Mouse (Mus musculus) liver, adult (tissue): Measurements from ENCODE around the gene Hjurp.

Experiments
- GATA4 ChIP-seq: IDR thresholded peaks from 2 replicates; pipeline ENCODE4 v1.6.1; 2014; ENCODE audit warnings: mild to moderate bottlenecking, low read length; ENCODE audit not compliant: insufficient replicate concordance

Gene Hjurp

DNA sequence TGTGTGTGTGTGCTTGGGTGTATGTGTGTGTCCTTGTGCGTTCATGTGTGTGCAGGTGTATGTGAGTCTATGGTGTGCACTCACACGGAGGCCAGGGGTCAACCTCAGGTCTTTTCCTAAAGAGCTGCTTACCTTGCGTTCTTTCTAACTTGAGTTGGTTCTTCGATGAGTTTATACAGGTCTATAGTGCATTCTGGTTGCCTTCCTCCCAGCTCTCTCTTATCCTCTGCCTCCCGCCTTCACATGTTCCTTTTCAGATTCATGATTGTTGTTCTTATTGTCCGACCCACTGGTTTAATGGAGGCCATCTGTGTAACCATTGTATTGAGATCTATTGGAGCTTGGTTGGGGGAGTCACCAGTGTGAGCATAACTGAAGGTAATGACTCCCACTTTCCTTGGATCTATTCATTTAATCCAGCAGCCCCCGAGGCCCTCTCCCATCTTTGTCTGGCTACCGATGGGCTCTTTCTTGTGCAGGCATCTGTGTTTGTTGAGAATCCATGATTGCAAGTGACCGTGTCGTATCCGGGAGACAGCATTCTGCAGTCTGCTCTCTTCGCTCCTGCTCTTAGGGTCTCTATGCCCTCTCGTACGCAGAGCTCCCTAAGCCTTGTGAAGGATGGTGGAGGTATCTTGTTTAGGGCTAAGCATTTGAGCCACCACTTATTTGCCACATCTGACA lies 24.8 kb upstream of the Hjurp start:
- no peak for TF ChIP-seq GATA4

DNA sequence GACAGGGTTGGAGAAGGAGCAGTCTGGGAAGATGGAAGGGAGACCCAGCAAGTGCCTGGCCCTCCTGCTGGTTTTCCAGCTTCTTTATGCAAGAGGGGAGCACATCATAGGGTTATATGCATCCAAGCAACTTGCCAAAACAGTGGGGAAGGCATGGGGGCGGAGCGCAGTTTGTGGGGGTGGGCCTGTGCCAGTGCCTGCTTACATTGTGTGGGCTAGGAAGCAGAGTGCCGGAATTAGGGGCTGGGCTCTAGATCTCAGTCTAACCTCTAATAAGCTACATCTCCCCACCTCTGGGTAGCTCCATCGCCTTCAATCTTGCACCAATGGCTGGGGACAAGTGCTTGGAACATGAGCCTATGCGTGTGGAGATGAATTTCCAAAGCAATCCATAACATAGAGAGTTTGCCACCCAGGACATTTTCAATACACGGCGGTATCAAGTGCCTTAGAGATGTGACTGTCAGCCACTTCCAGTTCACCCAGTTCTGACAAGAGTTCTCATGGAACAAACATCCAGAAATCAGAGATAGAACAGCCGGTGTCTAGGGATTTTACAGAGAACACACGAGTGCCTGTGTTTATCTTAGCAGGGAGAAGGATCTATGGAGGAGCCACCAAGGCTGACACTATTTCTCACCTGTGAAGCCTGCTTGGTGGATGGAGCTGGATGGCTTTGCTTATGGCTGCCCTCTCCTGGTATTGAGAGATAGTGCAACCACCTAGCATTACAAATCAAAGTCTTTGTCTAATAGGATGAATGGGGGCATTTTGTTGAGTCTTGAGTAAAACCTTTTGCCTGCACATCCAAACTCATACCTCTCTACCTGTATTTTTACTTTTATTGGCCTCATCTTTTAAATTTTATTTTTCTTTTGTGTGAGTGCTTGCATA lies 23.9 kb upstream of the Hjurp start:
- TF ChIP-seq GATA4, result no peak

DNA sequence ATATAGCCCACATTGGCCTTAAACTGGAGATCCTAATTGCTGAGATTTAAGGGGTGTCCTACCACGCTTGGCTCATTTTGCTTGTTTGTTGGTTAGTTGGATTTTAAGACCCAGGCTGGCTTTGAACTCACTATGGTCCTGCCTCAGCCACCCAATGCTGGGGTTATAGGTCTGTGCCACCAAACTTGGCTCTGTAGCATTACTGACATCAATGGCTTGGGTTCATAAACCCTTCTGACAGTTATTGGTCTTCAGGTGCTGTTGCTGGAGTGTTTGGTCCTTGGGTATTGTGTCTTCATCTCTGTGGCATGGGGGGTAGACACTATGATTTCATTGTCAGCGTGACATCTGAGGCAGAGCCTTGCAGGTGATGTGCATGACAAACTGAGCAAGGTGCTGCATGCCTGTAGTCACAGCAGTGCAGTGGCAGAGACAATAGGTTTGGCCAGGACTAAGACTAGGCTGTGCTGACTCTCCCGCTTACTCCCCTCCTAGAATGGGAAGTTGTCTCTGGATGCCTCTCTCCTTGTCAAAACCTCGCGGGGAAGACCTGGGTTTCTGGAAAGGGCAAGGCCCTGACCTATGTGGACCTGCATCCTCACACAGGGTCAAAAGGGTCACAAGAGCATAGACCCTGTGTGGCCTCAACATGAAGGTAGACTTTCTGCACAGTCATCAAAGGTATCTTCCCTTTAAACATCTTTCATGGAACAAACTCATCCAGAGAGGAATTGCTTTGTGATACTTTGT lies 23.0 kb upstream of the Hjurp start:
- no peak for TF ChIP-seq GATA4

DNA sequence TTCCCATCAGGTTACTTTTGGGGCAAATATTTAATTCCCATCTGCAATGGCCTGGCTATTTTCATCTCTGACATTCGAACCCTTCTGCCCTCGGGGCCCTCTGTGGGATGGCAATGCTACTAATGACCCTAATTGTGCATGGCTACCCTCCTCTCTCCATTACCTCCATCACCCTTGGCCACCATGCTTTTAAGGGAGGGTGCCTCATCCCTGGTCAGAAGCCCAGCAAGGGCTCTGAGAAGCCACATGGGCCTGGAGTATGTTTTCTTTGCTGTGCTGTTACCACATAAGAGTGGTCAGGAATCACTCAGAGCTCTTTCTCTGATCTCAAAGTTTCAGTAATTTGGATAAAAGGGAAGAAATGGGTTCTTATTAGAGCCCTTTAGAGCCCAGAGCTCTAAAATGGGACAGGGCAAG lies 22.1 kb upstream of the Hjurp start:
- TF ChIP-seq GATA4, result no peak

DNA sequence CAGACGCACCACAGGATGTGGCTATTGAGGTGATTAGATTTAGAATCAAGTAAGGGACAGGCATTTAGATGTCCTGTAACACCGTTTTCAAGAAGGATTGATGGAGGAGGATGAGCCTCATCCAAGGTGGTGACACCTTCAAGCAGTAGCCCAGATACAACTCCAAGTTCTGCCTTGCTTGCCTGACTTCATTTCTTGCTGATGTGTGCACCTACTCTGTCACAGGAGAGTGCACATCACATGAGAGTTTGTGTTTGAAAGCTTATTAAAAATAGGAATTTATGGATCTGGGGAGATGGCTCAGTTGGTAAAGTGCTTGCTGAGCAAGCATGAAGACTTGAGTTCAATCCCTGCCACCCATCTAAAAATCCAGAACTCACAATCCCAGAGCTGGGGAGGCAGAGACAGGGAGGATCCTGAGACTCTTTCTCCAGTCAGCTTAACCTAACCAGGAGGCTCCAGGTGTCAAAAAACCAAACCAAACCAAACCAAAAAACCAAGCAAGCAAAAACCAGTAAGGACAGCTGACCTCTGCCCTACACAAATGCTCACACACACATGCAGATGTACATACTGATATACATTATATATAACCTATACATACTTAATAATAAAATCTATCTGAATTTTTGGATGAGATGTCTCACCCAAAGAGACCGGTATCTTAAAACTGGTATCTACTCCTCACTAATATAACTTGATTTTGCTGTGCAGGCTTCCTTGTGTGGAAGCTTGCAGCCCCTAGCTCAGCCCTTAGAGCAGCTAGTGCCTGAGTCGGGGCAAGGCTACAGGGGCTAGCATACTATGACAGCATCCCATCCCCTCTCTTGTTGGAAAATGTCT lies 21.5 kb upstream of the Hjurp start:
- no peak for TF ChIP-seq GATA4

DNA sequence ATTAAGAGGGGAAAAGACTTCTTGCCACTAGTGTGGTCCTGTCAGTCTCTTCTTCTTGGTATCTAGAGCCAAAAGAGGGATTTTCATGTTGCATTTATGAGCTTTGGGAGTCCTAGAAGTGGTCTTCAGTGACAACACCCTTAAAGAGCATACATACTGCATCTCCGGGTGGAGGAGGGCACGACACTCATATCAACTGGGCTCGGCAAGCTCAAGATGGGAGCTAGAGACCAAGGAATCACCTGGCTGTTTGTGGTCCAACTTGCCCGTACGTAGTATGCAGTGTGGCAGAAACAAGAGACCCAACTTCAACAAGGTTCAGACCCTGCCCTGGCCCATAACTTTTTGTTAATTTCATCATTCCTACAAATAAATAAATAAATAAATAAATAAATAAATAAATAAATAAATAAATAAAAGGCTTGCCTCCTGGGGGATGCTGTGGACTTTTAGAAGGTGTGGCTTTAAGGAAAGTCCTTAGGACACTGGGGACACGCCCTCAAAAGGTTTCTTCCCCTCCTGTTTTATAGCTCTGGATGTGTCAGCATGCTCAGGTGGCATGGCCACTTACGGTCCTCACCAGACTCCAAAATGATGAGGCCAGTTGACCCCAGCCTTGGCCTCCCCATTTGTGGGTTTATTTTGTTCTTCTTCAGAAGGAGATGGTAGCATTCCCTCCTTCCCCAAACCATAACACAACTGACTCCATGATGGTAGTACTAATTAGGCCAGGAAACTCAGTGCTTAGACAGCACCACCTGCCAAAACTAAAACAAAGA lies 20.2 kb upstream of the Hjurp start:
- no peak for TF ChIP-seq GATA4

DNA sequence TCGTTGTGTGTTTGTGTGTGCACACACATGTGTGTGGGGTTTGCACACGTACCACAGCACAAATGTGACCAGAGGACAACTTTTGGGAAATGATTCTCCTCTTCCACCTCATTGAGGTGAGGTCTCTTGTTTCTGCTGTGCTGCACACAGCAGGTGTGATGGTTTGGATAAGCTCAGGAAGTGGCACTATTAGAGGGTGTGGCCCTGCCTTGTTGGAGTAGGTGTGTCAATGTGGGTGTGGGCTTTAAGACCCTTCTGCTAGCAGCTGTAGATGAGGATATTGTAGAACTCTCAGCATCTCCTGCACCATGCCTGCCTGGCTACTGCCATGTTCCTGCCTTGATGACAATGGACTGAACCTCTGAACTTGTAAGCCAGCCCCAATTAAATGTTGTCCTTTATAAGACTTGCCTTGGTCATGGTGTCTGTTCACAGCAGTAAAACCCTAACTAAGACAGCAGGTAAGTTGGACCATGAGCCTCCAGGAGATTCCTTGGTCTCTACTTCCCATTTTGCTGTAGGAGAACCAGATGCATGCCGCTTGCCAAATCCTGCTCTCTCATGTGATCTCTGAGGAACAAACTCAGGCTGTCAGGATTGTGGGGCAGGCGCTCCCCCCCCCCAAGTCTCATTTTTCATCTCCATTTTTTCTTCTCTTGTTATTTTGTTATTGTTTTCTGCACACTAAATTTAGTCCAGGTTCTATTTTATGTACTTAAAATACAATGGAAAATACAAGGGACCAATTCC lies 18.9 kb upstream of the Hjurp start:
- TF ChIP-seq GATA4, result no peak

DNA sequence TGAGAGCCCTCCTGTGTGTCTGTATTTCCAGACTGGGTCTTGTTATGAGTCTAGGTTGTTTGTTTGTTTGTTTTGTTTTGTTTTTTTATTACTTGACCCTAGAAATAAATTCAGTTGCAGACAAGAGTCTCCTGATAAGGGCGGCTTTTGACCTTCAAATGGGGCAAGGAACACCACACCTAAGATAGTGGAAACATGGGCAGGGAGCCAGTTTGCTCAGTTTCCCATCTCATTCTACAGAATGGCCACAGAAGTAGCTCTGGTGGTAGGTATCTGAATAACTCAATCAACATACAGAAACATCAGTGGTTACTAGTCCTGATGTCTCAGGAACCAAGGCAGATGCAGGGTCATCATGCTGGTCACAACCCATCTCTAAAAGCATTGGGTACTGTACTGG lies 17.2 kb upstream of the Hjurp start:
- no peak for TF ChIP-seq GATA4

DNA sequence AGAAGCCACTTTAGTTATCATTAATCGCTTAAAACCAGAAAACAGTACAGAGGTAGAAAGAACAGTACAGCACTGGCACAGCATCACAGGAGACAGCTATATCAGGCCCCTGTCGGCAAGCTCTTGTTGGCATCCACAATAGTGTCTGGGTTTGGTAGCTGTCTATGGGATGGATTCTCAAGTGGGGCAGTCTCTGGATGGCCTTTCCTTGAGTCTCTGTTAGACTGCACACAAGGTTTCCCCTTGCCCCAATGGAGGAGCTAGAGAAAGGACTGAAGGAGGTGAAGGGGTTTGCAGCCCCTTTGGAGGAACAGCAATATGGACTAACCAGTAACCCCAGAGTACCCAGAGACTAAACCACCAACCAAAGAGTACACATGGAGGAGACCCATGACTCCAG lies 14.6 kb upstream of the Hjurp start:
- TF ChIP-seq GATA4, result no peak

DNA sequence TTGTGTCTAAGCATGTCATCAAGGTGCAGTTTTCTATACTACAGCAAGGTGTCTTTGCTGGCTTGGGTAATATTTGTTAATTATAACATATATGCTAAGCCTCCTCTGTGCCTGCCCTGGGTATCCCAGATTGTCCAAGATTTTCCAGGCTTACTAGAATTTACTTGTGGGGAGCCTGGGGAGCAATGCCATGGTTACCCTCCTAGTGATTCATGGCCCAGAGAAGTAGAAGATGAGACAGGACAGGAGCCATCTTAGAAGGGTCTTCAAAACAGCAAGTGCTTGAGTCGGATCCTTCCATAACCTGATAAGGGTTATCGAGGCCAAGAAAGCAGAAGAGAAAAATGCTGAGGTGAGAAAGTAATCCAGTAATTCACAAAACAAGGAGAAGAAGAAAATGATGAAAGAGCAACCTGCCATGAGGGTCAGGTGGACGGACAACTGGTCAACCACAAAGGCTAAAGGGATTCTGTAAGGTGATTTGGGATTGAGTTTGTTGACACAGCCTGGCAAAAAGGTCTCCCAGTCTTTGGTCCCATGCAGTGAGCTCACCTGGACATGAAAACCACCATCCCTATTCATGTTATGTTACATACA lies 14.1 kb upstream of the Hjurp start:
- TF ChIP-seq GATA4, result no peak

DNA sequence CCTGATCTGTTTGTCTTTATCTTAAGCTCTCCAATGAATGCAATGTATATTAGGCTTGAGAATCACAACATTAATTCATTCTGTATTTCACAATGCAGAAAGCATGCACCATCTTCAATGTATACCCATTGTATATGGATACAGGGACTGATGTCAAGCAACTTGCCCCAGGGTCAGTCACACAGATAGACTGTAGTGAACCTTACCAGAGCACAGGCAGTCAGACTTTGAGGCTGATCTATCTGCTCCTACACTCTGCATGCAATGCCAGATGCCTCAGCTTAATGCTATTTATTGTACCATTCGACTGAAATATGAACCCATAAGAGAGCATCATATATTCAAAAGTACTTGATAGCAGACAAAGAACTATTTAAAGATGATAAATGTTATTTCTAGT lies 13.1 kb upstream of the Hjurp start:
- no peak for TF ChIP-seq GATA4

DNA sequence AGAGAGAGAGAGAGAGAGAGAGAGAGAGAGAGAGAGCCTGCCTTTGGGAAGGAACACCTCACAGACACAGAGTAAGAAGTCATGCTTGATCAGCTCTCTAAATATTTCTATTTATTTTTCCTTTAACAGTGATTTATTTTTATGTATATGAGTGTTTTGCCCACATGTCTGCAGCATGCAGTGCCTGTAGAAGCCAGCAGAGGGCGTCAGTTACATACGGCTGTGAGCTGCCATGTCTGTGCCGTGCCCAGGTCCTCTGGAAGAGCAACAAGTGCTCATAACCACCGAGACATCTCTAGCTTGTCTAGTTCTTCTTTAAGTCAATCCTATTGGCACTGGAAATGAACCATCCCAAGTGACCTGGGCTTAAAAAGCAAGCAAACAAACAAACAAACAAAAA lies 12.5 kb upstream of the Hjurp start:
- TF ChIP-seq GATA4, result no peak

DNA sequence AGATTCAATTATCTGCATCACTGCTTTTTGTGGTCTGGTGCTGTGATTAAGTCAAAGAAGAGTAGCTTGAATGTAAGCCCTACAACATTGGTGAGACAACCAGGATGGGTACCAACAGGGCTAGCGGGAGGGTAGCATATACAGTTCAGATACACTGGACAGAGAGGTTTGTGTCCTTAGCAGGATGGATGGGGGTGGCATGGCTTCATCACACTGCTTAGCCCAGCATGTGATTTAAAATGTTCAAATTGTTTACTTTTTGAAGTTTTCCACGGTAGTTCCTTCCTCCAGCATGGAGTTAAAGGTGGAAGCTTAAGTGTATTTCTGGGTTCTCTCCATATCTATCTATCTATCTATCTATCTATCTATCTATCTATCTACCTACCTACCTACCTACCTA lies 11.7 kb upstream of the Hjurp start:
- no peak for TF ChIP-seq GATA4

DNA sequence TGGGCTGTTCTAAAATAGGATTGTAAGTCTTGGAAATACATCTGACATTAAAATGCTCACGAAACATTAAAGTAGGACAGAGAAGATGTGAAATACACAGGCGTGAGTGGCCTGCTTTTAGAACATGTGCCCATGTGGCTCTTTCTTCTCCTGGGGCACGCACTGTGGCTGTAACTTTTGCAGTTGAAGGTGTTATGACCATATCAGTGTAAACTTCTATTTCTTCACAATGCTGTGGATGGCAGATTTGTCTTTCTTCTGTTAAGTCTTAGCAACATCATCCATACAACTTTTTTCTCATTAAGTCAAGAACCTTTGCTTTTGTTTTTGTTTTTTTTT lies 11.3 kb upstream of the Hjurp start:
- no peak for TF ChIP-seq GATA4
